Mouse (Mus musculus): ENCODE results near the gene Snf8.

- TF ChIP-seq CTCF (conservative IDR thresholded peaks at IDR 0.05; ENCODE audit: low read length) (no peak), POU5F1 (IDR thresholded peaks at IDR 0.05; ENCODE audit: borderline replicate concordance, low read length) (no peak)
Observed at GRCm38 (mm10) chr11:95989864-95990263, 44.8 kb upstream of the Snf8 start.
